Mouse (Mus musculus) hindlimb bud, embryonic 11.5 days (tissue): ENCODE measurements around the gene Rbbp5.
"Not testable (repeated sequence)": the region's sequence is repeated elsewhere in the genome, so short reads cannot be mapped to it uniquely, and the experiment has no call there.

Experiments
- DNase-seq: peaks from one replicate; pipeline ENCODE4 v3.0.0-alpha.2; 2012; ENCODE audit warnings: low read depth, low spot score; ENCODE audit errors: extremely low spot score

Gene Rbbp5

DNA sequence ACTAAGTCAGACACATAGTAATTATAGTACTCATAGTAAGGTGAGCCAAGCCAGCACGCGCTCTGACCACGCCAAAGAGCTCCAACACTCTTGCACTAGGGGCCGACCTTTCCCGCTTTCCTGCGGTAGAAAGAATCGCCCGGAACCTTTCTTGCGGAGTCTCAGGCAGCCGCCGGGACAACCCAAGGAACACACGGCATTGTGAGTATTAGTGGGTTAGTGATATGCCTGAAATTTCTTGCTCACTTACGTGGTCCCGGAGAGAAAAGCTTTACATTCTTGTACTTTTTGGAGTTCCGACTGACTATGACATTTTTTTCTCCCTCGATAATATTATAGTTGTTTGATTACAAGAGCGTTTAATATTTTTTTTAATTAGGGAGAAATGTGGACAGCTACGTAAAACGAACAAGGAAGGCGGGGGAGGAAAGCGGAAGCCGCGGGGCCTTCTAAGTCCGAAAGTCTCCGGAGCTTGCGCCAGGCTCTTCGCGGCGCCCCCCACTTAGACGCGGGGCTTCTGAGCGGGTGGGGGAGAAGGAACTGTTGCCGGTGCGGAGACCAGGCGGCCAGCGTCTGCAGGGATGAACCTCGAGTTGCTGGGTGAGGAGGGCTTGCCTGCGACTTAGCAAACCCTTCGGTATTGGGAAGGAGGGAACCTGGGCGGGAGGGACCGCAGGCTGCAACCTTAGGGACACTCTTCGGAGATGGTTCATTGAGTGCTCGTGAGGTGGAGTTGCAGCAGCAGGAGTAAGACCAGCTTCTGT, at the start of gene Rbbp5:
Rbbp5 (plus strand) TSS at position 438 of the 764 bp plus-strand sequence.
- DNase-seq: peak; percentile 99

DNA sequence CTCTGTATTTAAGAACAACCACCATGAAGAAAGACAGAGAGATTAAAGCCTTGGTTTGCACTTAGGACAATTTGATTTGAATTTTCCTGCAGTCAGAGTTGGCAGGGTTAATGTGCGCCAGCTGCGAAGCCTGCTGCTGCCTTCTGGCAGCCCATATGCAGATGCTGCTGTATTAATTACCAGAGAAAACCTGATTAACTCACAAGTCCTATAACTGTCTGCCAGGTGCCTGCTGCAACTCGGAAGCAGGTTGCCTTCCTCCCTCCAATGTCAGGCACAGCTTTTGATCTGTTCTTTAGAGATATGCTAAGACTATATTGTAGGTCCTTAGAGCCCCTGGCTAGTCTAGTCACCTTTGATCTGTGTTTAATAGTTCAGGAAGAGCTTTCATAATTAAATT, 46.3 kb upstream of the Rbbp5 start:
- DNase-seq: no peak

DNA sequence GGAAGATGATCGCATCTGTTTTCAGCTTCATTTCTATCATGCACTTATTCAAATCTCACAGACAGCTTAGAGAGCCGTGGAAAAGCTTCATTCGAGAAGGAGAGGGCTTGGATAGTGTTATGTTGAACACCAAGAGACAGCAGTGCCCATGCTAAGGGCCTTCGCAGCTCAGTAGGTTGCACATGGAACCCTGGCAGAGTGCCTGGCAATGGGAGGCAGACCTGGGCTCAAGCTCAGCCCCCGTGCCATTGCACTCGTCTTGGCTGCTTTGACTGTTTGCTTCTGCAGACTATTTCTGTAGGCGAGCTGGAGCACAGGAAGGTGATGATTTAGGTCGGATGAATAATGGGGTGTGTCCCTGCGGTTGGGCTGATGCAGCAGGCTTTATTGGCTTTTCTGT, 45.4 kb upstream of the Rbbp5 start:
- no peak for DNase-seq

DNA sequence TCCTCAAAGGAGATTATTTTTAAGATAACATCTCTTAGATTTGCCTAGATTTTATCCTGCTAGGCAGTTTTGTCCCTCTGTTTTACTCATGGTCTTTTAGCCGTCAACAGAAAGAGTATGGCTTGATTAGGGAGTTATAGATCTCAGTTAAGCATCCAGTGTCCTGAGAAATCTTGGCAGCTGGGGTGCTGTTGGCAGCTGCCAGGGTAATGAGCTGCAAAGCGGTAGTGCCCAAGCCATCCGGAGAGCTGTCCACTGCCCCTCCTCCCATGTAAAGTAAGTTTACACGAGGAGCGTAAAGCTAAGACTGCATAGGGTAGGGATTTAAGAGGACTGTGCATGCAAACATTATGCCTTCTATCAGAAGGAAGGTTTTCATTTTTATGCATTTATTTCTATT, 43.8 kb upstream of the Rbbp5 start:
- no peak for DNase-seq

GRCm38 (mm10) chr1:132434032-132434431, 43.1 kb upstream of the Rbbp5 start:
- no peak for DNase-seq

DNA sequence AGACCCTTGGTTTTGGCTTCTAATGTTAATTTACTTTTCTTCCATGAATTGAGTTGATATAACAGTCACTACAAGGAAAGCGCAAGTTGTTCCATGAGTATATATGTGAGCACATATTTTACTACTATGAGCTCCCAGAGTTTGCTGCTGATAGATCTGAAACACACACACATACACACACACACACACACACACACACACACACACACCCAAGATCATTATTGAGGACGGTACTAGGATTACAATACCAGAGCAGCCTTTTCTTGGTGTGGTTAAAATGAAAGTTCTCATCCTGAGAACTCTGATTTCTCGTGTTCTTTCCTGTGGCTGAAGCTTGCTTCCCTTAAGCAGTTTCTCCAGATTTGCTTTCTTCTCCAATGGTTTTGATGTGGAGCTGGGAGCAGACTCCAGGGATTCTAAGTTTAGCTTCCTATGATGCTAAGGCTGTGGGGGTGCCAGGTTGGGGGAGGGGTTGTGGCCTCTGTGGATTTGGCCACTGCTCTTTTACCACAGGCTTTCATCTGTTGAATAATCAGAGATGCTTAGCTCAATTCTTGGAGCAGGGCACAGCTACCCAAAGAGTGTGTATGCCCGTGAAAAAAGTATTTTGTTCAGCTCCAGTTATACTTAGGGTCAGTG, 40.7 kb upstream of the Rbbp5 start:
- DNase-seq: no peak

DNA sequence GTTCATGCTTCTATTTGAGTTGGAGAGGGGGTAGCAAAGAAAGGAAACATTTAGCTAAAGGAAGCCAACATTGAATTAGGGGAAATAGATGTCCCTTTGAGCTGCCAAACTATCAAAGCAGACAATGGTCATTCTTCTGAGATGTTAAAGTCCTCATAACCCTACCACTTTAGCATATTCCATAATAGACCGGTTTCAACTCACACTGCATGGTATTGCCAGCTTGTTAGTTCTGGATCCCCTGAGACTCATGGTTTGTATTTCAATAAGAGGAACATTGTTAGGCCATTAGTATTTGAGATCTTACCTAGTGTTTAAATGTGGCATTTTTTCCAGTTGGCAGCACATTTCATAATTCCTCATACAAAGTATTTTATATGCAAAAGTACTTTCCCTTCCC, 40.2 kb upstream of the Rbbp5 start:
- no peak for DNase-seq

DNA sequence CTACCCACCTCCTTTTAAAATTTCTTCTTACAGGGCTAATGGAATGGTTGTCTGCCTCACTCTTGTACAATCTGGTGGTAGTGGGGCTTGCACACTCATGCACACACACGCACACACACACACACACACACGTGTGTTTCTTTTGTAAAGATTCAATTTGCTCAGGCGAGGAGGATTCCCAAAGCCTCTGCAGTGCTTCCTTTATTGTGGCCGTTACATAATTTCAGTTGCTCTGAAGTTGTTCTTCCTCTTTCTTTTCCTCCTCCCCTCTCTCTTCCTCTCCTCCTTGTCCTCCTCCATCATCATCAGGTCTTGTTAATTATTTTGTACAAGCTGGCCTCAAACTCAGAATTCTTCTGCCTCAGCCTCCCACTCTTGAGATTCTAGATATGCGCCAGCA, 39.8 kb upstream of the Rbbp5 start:
- DNase-seq: no peak

DNA sequence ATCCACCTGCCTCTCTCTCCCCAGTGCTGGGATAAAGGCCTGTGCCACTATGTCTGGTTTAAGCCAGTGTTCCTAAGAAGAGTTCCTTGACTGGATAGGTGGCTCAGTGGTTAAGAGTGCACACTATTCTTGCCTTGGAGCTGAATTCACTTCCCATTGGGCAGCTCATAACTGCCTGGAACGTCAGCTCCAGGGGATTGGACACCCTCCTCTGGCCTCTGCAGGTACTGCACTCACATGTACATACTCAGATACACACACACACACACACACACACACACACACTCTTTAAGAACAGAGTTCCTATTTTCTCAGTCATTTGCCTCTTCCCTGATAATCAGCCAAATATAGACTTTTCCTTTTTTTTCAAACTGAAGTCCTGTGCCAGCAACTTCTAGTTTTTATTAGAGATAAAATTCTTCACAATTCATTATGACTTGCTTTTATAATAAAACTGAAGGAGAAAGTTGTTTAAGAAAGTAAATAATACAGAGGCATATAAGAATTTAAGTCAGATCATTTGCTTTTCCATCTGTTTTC, 36.2 kb upstream of the Rbbp5 start:
- DNase-seq: no peak

DNA sequence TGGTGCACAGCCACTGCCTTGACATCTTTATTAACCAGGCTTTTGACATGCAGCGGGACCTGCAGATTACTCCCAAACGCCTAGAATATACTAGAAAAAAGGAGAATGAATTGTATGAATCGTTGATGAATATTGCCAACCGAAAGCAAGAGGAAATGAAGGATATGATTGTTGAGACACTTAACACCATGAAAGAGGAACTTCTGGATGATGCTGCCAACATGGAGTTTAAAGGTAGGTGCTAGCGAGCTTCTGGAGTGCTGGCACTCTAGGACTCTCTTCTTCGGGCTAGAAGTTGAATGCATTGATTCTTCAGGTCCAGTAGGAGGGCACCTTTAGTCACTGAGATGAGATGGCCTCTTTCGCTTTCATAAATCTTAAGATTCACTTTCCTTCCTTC, 27.4 kb upstream of the Rbbp5 start:
- no peak for DNase-seq

- DNase-seq: no peak
Observed at GRCm38 (mm10) chr1:132464651-132465050, 12.5 kb upstream of the Rbbp5 start.

DNA sequence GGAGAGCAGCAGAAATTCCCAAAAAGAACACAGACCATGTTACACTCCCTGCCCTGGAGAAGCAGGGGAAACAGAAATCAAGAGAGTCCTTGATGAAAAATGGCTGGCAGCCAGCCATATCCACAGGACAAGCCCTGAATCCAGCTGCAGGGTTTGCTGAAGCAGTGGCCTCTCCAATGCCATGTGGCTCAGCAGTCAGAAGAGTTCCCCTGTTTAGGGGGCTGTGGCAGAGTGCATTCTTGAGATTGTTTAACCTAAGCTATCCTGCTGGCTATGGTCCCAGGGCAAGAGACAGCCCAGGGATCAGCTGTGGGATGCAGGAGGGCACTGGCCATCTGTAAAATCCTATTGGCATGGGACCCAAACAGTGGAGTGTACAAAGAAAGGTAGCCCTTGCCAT, 8.2 kb upstream of the Rbbp5 start:
- DNase-seq: no peak

DNA sequence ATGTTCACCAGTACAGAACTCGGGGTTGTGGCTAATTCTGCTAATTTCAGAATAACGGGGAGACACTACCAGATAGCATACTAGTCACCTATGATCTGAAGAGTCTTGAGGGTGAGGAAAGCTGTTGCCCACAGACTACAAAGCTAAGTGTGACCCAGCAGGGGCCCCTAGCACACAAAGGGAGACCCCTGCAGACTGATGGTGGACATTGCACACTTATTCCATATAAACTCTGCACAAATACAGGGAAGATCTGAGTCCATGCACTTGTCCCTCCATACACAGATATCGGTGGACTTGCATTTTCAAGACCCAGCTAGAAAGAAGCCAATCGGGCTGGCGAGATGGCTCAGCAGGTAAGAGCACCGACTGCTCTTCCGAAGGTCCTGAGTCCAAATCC, 7.6 kb upstream of the Rbbp5 start:
- DNase-seq: no peak

DNA sequence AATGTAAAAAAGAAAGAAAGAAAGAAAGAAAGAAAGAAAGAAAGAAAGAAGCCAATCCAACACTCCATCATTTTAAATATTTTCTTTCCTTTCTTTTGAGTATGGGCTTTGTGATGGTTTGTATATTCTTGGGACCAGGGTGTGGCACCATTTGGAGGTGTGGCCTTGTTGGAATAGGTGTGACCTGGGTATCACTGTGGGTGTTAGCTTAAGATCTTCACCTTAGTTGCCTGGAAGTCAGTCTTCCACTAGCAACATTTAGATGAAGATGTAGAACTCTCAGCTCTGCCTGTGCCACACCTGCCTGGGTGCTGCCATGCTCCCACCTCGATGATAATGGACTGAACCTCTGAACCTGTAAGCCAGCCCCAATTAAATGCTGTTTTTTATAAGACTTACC, 7.1 kb upstream of the Rbbp5 start:
- not testable (repeated sequence) for DNase-seq

GRCm38 (mm10) chr1:132471032-132471431, 6.1 kb upstream of the Rbbp5 start:
- DNase-seq: no peak

DNA sequence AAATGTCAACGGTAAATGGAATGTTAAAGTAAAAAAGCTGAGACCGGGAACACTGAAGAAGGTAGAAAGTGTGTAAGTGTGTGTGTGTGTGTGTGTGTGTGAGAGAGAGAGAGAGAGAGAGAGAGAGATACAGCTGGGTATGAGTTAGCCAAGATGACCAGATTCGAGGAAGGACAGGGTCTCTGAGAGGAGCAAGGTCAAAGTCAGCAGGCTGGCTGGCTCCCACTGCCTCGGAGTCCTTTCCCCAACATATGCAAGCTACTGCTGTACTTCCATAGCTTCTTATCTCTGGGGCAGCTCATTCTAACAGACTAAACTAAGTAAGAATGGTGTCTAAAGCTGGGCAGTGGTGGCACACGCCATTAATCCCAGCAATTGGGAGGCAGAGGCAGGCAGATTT, 5.7 kb upstream of the Rbbp5 start:
- DNase-seq: no peak

- DNase-seq: no peak
Observed at GRCm38 (mm10) chr1:132472537-132472936, 4.6 kb upstream of the Rbbp5 start.

DNA sequence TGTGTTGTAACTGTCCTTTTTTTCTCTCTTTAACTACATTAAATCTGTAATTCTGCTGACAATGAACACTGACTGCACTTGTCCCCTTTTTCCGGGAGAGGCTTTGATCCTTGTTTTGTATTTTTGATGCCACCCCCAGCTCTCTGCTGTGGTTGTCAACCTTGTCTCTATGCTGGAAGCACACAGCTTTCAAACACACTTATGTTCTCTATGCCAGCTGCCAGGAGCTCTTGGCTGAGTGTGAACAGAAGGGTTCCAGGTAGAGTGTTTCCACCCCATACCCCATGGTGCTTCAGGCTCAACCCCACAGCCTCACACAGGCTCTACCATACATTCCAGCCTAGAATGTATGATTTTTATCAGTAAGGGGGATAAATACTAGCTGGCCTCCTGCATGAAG, 2.7 kb upstream of the Rbbp5 start:
- DNase-seq: no peak

GRCm38 (mm10) chr1:132476575-132476927, 614 bp upstream of the Rbbp5 start:
- no peak for DNase-seq

DNA sequence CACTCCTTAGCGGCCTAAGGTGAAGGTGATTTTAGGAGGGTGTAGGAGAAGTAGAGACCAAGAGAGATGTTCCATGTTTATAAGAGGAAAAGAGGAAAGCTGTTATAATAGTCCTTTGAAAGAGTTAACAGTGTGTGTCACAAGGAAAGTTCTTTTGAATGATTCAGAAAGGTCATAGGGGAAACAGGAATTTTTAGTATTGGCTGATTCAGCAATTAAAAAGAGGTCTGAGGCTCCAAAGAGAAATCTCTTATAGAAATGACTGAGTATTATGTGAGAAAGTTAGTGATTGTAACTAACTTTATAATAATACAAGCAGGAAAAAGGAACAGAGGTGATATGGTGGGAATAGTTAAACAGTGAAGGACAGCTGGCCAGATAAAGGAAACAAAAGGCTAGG, 2.3 kb downstream of the Rbbp5 start:
- DNase-seq: no peak

- no peak for DNase-seq
Observed at GRCm38 (mm10) chr1:132481619-132482018, 4.5 kb downstream of the Rbbp5 start.

- no peak for DNase-seq
Observed at GRCm38 (mm10) chr1:132483234-132483633, 6.1 kb downstream of the Rbbp5 start.

DNA sequence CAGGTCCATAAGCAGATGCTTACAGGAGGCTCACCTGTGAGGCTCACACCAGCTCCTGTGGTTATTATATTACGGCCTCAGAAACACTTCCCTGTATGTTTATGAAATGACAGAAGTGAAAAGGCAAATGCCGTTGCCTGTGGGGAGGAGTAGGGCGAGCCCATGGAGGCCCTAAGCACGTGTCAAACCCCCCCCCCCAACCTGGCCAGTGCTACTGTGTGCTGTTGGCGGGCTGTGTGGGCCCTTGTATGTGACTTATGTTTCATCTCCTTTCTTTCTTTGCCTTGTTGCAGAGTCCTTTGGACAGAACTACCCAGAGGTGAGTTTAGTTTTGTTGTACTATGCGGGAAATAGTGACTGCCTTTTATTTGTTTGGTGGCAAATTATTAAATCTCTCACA, 6.6 kb downstream of the Rbbp5 start:
- no peak for DNase-seq
